Mouse (Mus musculus) testis, adult 2 months (tissue): ENCODE data around the gene Gstm7. TPM values are rescaled to one million over a fixed set of nuclear protein-coding genes. Genes with fewer than 3 reads are reported as not detected.
A peak's percentile ranks its signal among the peaks of the same experiment; 100 is the strongest.

Source experiments
- H3K27ac ChIP-seq: fragments of 200-500 bp; 2 replicates; pipeline ENCODE4 v1.5.1; 2012; ENCODE audit warnings: low read depth, low read length; ENCODE audit not compliant: control insufficient read depth, insufficient read depth
- H3K27me3 ChIP-seq: fragments of 200-500 bp; 2 replicates; pipeline ENCODE4 v1.6.1; 2012; ENCODE audit warnings: mild to moderate bottlenecking, low read length, moderate library complexity; ENCODE audit not compliant: control insufficient read depth, insufficient read depth
- H3K36me3 ChIP-seq: fragments of 200-500 bp; 2 replicates; pipeline ENCODE4 v1.6.1; 2012; ENCODE audit warnings: mild to moderate bottlenecking, low read length; ENCODE audit not compliant: control insufficient read depth, insufficient read depth
- H3K4me1 ChIP-seq: fragments of 200-500 bp; 2 replicates; pipeline ENCODE4 v1.6.1; 2012; ENCODE audit warnings: low read length; ENCODE audit not compliant: control insufficient read depth, insufficient read depth
- H3K4me3 ChIP-seq: fragments of 200-500 bp; 2 replicates; pipeline ENCODE4 v1.5.1; 2012; ENCODE audit warnings: low read depth, mild to moderate bottlenecking, low read length, moderate library complexity, mixed read lengths; ENCODE audit not compliant: control insufficient read depth
- CTCF ChIP-seq: fragments of 200-500 bp; IDR thresholded peaks from 2 replicates; pipeline ENCODE4 v1.5.1; 2012; ENCODE audit warnings: low read depth, mild to moderate bottlenecking, inconsistent platforms, low read length, moderate library complexity; ENCODE audit not compliant: control insufficient read depth, insufficient read depth, insufficient replicate concordance
- POLR2A ChIP-seq: fragments of 200-500 bp; IDR thresholded peaks from 2 replicates; pipeline ENCODE4 v1.6.1; 2012; ENCODE audit warnings: low read depth, mild to moderate bottlenecking, inconsistent platforms, low read length, moderate library complexity; ENCODE audit not compliant: control insufficient read depth
- polyA plus RNA-seq: library from polyadenylated mRNA; depleted of rRNA; stranded (reverse); fragments of >200 nt; gene quantifications from 2 replicates; pipeline ENCODE4 v1.2.3, GENCODE M21; 2012

Gstm7 gene
- polyA plus RNA-seq, 1 experiment = 85.5 TPM

GRCm38 (mm10) chr3:107917783-107918408 is 13.7 kb downstream of the Gstm7 start:
- no peak overlapping the region for H3K27ac ChIP-seq
- no peaks in the 10 kb centered on the region for H3K27me3 ChIP-seq
- H3K4me3 ChIP-seq = no peak overlapping the region
- H3K36me3 ChIP-seq = no peaks in the 10 kb centered on the region
- H3K4me1 ChIP-seq = no peaks in the 10 kb centered on the region
- TF ChIP-seq CTCF (no peak), POLR2A (no peak)

DNA sequence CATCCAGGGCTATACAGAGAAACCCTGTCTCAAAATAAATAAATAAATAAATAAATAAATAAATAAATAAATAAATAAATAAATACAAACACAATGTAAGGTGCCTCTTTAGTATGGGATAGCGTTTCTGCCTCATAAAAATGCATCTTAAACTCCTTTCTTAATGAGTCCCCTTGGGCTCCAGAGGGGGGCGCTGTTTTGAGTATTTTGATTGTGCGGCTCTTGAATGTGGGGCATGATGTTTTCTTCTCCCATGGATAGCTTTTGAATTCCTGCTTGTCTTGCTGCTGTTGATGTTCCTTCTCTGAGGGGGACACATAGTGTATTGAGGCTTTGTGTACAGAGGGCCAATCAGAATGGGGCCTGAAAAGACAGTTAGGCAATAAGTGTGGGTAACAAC is 14.5 kb downstream of the Gstm7 start:
- no peaks in the 10 kb centered on the region for H3K27me3 ChIP-seq
- H3K4me3 ChIP-seq = no peak overlapping the region
- TF ChIP-seq CTCF (no peak), POLR2A (no peak)
- H3K27ac ChIP-seq = no peak overlapping the region
- H3K4me1 ChIP-seq = no peaks in the 10 kb centered on the region
- no peaks in the 10 kb centered on the region for H3K36me3 ChIP-seq

GRCm38 (mm10) chr3:107916674-107917073 is 14.9 kb downstream of the Gstm7 start:
- Histone ChIP-seq H3K27ac (no peak overlapping the region), H3K36me3 (no peaks in the 10 kb centered on the region), H3K4me3 (no peak overlapping the region), H3K4me1 (no peaks in the 10 kb centered on the region), H3K27me3 (no peaks in the 10 kb centered on the region)
- no peak for TF ChIP-seq POLR2A
- no peak for TF ChIP-seq CTCF

DNA sequence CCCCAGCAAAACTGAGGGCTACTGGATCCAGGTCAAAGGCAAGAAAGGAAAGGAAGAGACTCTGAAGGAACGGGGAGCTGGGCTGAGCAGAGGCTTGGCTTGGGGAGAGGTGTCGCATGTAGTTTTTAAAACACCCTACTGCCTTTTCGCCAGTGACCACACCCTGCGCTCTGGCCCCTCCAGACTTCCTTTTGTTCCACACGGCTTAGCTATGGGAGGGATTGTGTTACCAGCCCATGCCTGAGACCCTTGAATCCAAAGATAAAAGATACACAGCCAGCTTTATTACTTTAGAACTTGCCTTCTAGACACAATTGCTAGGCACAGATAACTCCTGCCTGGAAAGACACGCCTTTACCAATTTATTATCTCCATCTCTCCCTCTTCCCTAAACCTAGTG is 25.7 kb downstream of the Gstm7 start:
- Histone ChIP-seq H3K27me3 (no peaks in the 10 kb centered on the region), H3K27ac (no peak overlapping the region), H3K4me3 (no peak overlapping the region), H3K4me1 (no peaks in the 10 kb centered on the region), H3K36me3 (no peaks in the 10 kb centered on the region)
- TF ChIP-seq POLR2A = no peak
- no peak for TF ChIP-seq CTCF

- no peak overlapping the region for H3K27ac ChIP-seq
- TF ChIP-seq CTCF = no peak
- TF ChIP-seq POLR2A = no peak
- H3K4me1 ChIP-seq = peaks cover 4% of the 10 kb centered on the region; the same call in 1 of the 2 replicates
- H3K36me3 ChIP-seq = peaks cover 3% of the 10 kb centered on the region; the same call in 1 of the 2 replicates
- H3K4me3 ChIP-seq = no peak overlapping the region
- no peaks in the 10 kb centered on the region for H3K27me3 ChIP-seq
Measured at GRCm38 (mm10) chr3:107900955-107901673, 30.5 kb downstream of the Gstm7 start.

DNA sequence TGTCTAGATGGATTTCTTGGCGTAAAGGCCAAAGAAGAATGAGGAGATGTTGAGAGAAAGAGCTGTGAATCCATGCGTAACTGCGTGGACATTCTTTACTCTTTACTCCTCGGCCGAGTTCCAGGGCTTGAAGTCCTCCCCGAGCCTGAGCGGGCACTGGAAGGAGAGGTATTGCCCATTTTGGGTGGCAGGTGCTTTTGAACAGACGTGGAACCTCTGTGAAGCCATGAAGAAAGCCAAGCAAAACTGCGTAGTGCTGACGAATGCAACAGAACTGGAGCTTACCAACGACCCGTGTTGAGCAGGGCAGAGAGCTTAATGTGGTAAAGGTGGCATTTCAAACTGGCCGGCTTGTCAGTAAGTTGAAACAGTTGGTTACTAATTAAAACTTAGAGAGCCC is 32.9 kb downstream of the Gstm7 start:
- peaks cover 5% of the 10 kb centered on the region; the same call in 1 of the 2 replicates for H3K4me1 ChIP-seq
- no peak overlapping the region for H3K27ac ChIP-seq
- H3K27me3 ChIP-seq = no peaks in the 10 kb centered on the region
- no peak overlapping the region for H3K4me3 ChIP-seq
- H3K36me3 ChIP-seq = peaks cover 3% of the 10 kb centered on the region; the same call in 1 of the 2 replicates
- TF ChIP-seq POLR2A = no peak
- no peak for TF ChIP-seq CTCF

DNA sequence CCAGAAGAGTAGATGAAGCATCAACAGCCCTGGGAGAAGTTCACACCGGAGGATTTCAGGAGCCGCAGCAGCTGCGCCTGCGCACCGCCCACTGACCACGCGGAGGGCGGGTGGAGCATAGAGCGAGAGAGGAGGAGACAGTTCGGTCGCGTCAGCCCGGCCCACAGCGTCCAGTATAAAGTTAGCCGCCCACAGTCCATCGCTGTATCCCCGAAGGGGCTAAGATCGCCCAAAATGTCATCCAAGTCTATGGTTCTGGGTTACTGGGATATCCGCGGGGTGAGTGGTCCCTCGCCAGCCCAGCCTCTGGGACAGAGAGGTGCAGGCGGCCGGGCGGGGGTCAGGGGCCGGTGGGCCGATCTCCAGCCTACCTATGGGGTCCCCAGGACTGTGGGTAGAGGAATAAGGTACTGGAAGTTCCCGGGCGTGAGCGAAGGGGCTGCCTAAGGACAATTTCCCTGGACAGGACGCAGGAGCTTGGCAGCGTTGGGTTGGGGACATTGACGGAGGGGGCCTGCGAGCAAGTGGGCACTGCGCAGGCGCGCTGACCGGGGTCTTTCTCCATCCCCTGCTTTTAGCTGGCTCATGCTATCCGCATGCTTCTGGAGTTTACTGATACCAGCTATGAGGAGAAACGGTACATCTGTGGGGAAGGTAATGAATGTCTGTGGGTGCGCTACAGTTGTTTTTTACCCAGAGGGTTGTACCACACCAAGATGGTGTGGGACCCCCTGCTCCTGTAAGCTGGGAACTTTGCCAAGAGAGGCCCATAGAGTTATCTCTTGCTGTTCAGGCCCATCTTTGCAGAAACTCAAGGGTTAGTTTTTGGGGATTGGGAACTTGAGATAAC is 35.7 kb downstream of the Gstm7 start, which contains the start of gene Gstm5:
Gene Gstm5, plus strand, starts transcription at position 102 of the 850 bp plus-strand sequence.
- no peak for TF ChIP-seq CTCF
- peak; percentile 97 for TF ChIP-seq POLR2A
- Histone ChIP-seq H3K27ac (peak within 1 kb of the TSS; percentile 87), H3K4me3 (peak within 1 kb of the TSS; percentile 91), H3K27me3 (no peaks in the 10 kb centered on the region), H3K36me3 (peaks cover 3% of the 10 kb centered on the region; the same call in 1 of the 2 replicates), H3K4me1 (peaks cover 5% of the 10 kb centered on the region; the same call in 1 of the 2 replicates)
